Mouse (Mus musculus) bone marrow, adult 2 months (tissue): ENCODE data around the gene Zfp64.

ENCODE experiments used
- CTCF ChIP-seq: fragments of 200-500 bp; IDR thresholded peaks from 2 replicates; pipeline ENCODE4 v1.5.1; 2011; ENCODE audit warnings: low read length, control low read depth; ENCODE audit not compliant: control insufficient read depth, insufficient read depth
- POLR2A ChIP-seq: fragments of 200-500 bp; IDR thresholded peaks from 2 replicates; pipeline ENCODE4 v1.6.1; 2011; ENCODE audit warnings: low read depth, mild to moderate bottlenecking, control low read depth, low read length, borderline replicate concordance; ENCODE audit not compliant: control insufficient read depth

GRCm38 (mm10) chr2:168966525-168966924, 11.1 kb upstream of the Zfp64 start:
- TF ChIP-seq CTCF (no peak), POLR2A (no peak)
